30 mouse cellular contexts compared by ENCODE assay signal in genomic region chr5:148416461-148416860, GRCm38 (mm10).
"Had no signal": no experiment of that assay in that cellular context is flagged by ENCODE, and none has a peak within 500 bp of the region (broad histone marks: within the 10 kb centered on the region; RNA-seq: fewer than 3 reads in every experiment).

No protein-coding gene starts in this region.

- H3K4me1 ChIP-seq: limb, embryonic 10.5 days; limb, embryonic 12.5 days; limb, embryonic 13.5 days; liver, embryonic 12.5 days; liver, embryonic 13.5 days; liver, embryonic 15.5 days; lung, embryonic 15.5 days; midbrain, embryonic 10.5 days; midbrain, embryonic 12.5 days; midbrain, embryonic 13.5 days; midbrain, embryonic 15.5 days had no signal

- H3K27me3 ChIP-seq: limb, embryonic 15.5 days; liver, embryonic 15.5 days; lung, embryonic 15.5 days; midbrain, embryonic 12.5 days; midbrain, embryonic 13.5 days; midbrain, embryonic 15.5 days had no signal

- H3K4me3 ChIP-seq: left cerebral cortex, adult 2 months; limb, embryonic 10.5 days; limb, embryonic 12.5 days; limb, embryonic 13.5 days; limb, embryonic 15.5 days; liver, embryonic 12.5 days; liver, embryonic 13.5 days; liver, embryonic 15.5 days; lung, embryonic 15.5 days; megakaryocyte, embryonic 14.5 days; midbrain, embryonic 10.5 days; midbrain, embryonic 12.5 days; midbrain, embryonic 13.5 days; midbrain, embryonic 15.5 days; myocyte had no signal

- ATAC-seq: liver, embryonic 12.5 days; liver, postnatal 0 days; lung, postnatal 0 days; midbrain, embryonic 13.5 days; midbrain, embryonic 15.5 days had no signal

- H3K27ac ChIP-seq: left cerebral cortex, adult 2 months; limb, embryonic 10.5 days; limb, embryonic 12.5 days; limb, embryonic 13.5 days; limb, embryonic 15.5 days; liver, embryonic 12.5 days; liver, embryonic 13.5 days; liver, embryonic 14.5 days; liver, embryonic 15.5 days; lung, embryonic 15.5 days; macrophage; midbrain, embryonic 10.5 days; midbrain, embryonic 12.5 days; midbrain, embryonic 13.5 days; midbrain, embryonic 15.5 days had no signal

- H3K9me3 ChIP-seq: limb, embryonic 10.5 days; limb, embryonic 12.5 days; limb, embryonic 15.5 days; liver, embryonic 15.5 days; lung, embryonic 15.5 days; midbrain, embryonic 10.5 days; midbrain, embryonic 12.5 days; midbrain, embryonic 13.5 days; midbrain, embryonic 15.5 days had no signal

- DNase-seq: left cerebral cortex, postnatal 4 days; liver; liver, embryonic 13.5 days; liver, postnatal 0 days; lung, adult 18-20 months; lung, adult 2 months; lung, embryonic 14.5 days; lung, postnatal 10 days; lung, postnatal 14 days; lung, postnatal 36 days; lung, postnatal 4 days; midbrain, embryonic 14.5 days had no signal

- H3K36me3 ChIP-seq: limb, embryonic 10.5 days; limb, embryonic 12.5 days; limb, embryonic 13.5 days; limb, embryonic 15.5 days; liver, embryonic 12.5 days; liver, embryonic 13.5 days; liver, embryonic 15.5 days; lung, embryonic 15.5 days; midbrain, embryonic 10.5 days; midbrain, embryonic 12.5 days; midbrain, embryonic 13.5 days; midbrain, embryonic 15.5 days had no signal

- H3K4me2 ChIP-seq: limb, embryonic 12.5 days; limb, embryonic 13.5 days; limb, embryonic 15.5 days; liver, embryonic 11.5 days; liver, embryonic 12.5 days; liver, embryonic 13.5 days; liver, embryonic 15.5 days; lung, embryonic 14.5 days; lung, embryonic 15.5 days; midbrain, embryonic 12.5 days; midbrain, embryonic 13.5 days; midbrain, embryonic 15.5 days had no signal

- H3K9ac ChIP-seq: limb, embryonic 12.5 days; limb, embryonic 13.5 days; limb, embryonic 15.5 days; liver, embryonic 12.5 days; liver, embryonic 13.5 days; liver, embryonic 14.5 days; liver, embryonic 15.5 days; liver, postnatal 0 days; lung, embryonic 14.5 days; lung, embryonic 15.5 days; midbrain, embryonic 12.5 days; midbrain, embryonic 13.5 days; midbrain, embryonic 15.5 days had no signal
